Mouse (Mus musculus) CD4-positive, CD25-positive, alpha-beta regulatory T cell (primary cell): ENCODE measurements around the gene Olfr592. TPM values are rescaled to one million over a fixed set of nuclear protein-coding genes. Genes with fewer than 3 reads are reported as not detected.

Source experiments
- polyA plus RNA-seq: library from polyadenylated mRNA; unstranded; fragments of 100-300 nt; shearing (Covaris generic); gene quantifications from one replicate; pipeline ENCODE4 v1.2.1, GENCODE M21; 2017

Olfr592 gene
- not detected for polyA plus RNA-seq

GRCm38 (mm10) chr7:103184503-103184902 is at the start of gene Olfr592:
Olfr592 (plus strand) TSS chr7:103184803.

DNA sequence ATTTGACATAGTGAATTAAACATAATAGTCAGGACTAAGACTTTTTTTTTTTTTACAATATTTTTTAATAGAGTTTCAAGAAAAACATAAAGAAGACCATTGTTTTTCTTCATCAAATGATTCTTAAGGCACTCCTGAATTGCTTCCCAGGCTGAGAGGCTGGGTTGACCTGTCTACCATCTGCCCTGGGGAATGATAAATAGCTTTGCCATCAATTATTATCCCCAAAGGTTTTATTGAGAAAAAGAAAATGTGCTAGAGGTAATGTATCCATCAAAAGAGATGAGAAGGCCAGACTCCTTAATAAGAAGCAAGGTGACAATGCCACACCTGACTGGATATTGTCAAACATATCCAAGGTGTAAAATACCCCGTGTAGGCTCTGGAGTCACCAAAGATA is 44.0 kb upstream of the Olfr592 start, which contains the start of gene Olfr588-ps1:
Olfr588-ps1 (plus strand) TSS at position 301 of the 400 bp plus-strand sequence.

GRCm38 (mm10) chr7:103156256-103156655 is 28.3 kb upstream of the Olfr592 start, which contains the start of gene Olfr589:
Olfr589 (minus strand) TSS chr7:103156356.

DNA sequence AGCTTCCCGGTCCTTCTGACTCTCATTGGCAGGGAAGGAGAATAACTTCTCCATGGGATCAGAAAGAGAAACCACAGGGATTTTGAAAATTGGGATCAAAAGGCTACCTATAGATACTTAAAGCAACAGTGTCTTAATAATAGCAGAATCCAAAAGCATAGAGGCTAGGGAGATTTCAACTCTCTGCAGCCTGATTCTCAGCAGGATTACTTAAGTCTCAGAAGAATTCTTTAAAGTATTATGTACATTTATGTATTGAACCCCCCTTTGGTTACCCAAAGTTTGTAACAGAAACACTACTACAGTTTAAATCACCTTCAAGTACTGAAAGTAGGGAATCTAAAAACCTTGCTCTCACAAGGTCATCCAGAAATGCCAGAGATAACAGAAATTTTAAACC is 6.4 kb upstream of the Olfr592 start, which contains the start of gene Olfr591:
Olfr591 (minus strand) TSS at position 101 of the 400 bp plus-strand sequence.

GRCm38 (mm10) chr7:103211562-103211961 is 27.0 kb downstream of the Olfr592 start, which contains the start of gene Olfr593:
Olfr593 (plus strand) TSS chr7:103211862.

GRCm38 (mm10) chr7:103216696-103217095 is 32.1 kb downstream of the Olfr592 start, which contains the start of gene Olfr594:
Olfr594 (plus strand) TSS chr7:103216996.

Other genes starting within 250 kb of the Olfr592 start
- not detected for gene Olfr573-ps1, start 242.2 kb upstream of the Olfr592 start, polyA plus RNA-seq
- gene Olfr574, start 236.3 kb upstream of the Olfr592 start, polyA plus RNA-seq = not detected
- not detected for gene Olfr575, start 226.0 kb upstream of the Olfr592 start, polyA plus RNA-seq
- not detected for gene Olfr576, start 222.1 kb upstream of the Olfr592 start, polyA plus RNA-seq
- gene Olfr577, start 208.9 kb upstream of the Olfr592 start, polyA plus RNA-seq = not detected
- not detected for gene Olfr578, start 195.5 kb upstream of the Olfr592 start, polyA plus RNA-seq
- not detected for gene Olfr582, start 146.8 kb upstream of the Olfr592 start, polyA plus RNA-seq
- not detected for gene Olfr583, start 133.5 kb upstream of the Olfr592 start, polyA plus RNA-seq
- gene Olfr584, start 102.9 kb upstream of the Olfr592 start, polyA plus RNA-seq = not detected
- gene Olfr585, start 87.1 kb upstream of the Olfr592 start, polyA plus RNA-seq = not detected
- not detected for gene Olfr586, start 59.2 kb upstream of the Olfr592 start, polyA plus RNA-seq
- gene Olfr588-ps1, start 43.9 kb upstream of the Olfr592 start, polyA plus RNA-seq = not detected
- not detected for gene Olfr589, start 28.4 kb upstream of the Olfr592 start, polyA plus RNA-seq
- not detected for gene Olfr591, start 6.5 kb upstream of the Olfr592 start, polyA plus RNA-seq
- not detected for gene Olfr593, start 27.1 kb downstream of the Olfr592 start, polyA plus RNA-seq
- gene Olfr594, start 32.2 kb downstream of the Olfr592 start, polyA plus RNA-seq = not detected
- not detected for gene Usp17ld, start 67.7 kb downstream of the Olfr592 start, polyA plus RNA-seq
- not detected for gene Olfr596, start 120.8 kb downstream of the Olfr592 start, polyA plus RNA-seq
- gene Olfr597, start 131.5 kb downstream of the Olfr592 start, polyA plus RNA-seq = 0.11 TPM
- not detected for gene Olfr598, start 138.8 kb downstream of the Olfr592 start, polyA plus RNA-seq
- gene Olfr599, start 151.1 kb downstream of the Olfr592 start, polyA plus RNA-seq = not detected
- 0.19 TPM for gene Olfr600, start 164.9 kb downstream of the Olfr592 start, polyA plus RNA-seq
- 0.16 TPM for gene Olfr601, start 177.9 kb downstream of the Olfr592 start, polyA plus RNA-seq
- not detected for gene Olfr603, start 201.4 kb downstream of the Olfr592 start, polyA plus RNA-seq
- not detected for gene Usp17lc, start 230.3 kb downstream of the Olfr592 start, polyA plus RNA-seq